Mouse (Mus musculus) gonadal fat pad, adult 2 months (tissue): ENCODE data around the gene Pex11a. TPM values are rescaled to one million over a fixed set of nuclear protein-coding genes. Genes with fewer than 3 reads are reported as not detected.
A peak's percentile ranks its signal among the peaks of the same experiment; 100 is the strongest.

ENCODE experiments used
- DNase-seq: peaks from one replicate; pipeline ENCODE4 v3.0.0-alpha.2; 2012; ENCODE audit warnings: low read depth
- polyA plus RNA-seq: library from polyadenylated mRNA; depleted of rRNA; stranded (reverse); fragments of >200 nt; gene quantifications from 2 replicates; pipeline ENCODE4 v1.2.3, GENCODE M21; 2012; rRNA removed

The Pex11a gene
- polyA plus RNA-seq, 1 experiment: 44.7 TPM

DNA sequence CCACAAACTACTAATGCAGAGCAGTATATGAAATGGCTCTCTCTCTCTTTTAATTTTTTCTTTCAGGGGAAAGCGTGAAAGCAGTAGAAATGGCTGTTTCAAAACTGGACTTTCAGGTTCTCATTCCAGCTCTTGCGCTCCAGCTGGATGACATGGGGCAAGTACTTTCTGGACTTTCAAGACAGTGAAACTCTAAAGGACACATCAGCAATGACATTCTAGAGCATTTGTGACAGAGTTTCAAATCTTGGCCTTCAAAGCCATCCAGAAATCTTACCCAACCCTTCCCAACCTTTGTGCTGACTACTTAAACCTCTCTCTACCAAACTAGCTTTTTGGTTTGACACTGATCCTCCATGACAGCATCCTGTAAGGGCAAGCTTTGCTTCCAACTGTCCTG, 4.0 kb downstream of the Pex11a start:
- DNase-seq: peak; percentile 74

DNA sequence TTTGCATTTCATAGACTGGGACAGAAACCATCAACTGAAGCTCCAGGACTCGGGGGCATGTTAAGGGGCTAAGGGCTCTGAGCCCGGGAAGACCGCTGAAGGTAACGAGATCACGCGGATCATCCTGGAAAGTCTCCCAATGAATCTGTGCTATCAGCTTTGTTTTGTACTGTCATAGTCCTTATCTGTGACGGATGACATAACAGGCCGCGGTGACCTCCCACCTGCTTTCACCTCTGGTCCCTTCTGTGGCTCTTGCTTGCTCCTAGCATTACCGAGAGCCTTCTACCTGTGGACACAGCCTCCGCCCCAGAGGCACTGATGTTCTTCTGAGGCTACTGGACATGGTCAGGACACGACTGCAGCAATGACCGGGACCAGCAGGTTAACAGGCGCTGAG, 6.4 kb downstream of the Pex11a start:
- DNase-seq: no peak

DNA sequence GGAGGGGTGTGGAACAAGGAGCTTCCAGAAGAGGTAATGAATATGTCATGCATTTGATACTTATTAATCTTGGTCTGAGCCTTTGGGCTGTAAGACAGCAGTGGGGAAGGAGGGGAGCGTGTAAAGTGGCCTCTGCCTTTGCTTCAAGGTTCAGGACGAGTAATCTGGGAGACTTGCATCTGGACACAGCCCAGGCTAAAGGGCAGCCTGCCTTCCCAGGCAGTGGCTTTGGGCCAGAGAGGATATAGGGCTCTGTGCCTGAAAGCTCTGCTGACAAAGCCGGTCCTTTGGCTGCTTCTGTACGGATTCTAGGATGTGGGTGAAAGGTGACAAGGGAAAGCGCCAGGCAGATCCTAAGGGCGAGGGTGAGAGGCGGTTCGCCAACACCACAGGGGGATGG, 8.4 kb downstream of the Pex11a start:
- DNase-seq: peak; percentile 89

DNA sequence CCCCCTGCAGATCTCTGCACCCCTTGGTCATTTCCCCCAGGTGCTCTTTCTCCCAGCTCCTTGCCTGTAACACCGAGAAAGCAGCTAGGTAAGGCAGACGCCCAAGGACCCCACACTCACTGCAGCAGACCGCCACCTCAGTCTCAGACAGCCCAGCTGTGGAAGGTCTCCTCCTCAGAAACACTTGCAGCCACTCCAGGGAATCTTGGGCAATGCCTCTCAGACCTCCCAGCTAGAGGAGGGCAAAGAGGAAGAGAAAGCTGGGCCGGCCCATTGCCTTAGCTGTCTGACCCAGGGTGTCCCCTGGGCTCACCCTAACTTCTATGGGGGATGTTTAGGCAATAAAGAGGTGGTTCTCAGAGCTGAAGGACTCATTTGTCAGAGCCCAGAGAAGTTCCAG, 10.3 kb downstream of the Pex11a start, which contains the start of gene Plin1:
Plin1 (minus strand) TSS at position 282 of the 400 bp plus-strand sequence.
- DNase-seq: no peak

DNA sequence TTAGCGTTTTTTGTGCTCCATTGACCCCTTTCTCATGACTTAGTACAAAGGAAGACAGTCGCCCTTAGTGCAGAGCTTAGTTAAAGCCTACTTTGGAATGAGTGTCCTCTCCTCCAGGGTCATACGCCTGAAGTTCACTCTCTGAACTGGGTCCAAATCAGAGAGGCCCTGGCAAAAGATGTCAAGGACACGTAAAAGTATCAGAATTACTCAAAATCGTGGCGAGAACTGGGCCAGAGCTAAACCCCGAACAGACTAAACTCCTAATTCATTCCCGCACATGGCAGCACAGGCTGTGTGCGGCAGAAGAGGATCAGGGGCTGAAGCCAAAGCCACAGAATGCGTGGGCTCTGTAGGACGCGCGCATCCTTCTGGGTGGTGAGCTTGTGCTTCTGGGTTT, 11.5 kb downstream of the Pex11a start:
- no peak for DNase-seq

DNA sequence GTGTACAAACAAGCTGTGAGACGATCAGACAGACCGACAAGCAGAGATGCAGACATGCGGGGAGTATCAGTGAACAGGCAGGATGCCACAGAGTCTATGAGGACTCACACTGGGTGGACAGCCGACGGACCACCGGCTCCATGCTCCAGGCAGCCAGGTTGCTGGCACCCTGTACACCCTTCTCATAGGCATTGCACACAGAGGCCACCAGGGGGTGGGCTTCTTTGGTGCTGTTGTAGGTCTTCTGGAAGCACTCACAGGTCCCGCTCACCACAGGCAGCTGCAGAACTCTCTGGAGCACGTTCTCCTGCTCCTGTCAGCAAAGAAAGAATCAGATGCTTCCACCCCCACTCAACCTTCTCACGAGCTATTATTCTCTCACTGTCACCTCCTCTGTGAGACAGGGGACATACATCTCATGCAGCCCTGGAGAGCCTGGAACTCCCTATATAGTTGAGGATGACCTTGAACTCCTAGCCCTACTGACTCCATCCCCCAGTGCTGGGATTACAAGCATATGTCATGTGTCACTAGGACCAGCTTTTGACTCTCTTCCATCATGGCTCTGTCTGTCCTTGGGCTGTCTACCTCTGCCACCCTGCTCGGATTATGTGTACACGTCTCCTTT, 13.1 kb downstream of the Pex11a start:
- no peak for DNase-seq

DNA sequence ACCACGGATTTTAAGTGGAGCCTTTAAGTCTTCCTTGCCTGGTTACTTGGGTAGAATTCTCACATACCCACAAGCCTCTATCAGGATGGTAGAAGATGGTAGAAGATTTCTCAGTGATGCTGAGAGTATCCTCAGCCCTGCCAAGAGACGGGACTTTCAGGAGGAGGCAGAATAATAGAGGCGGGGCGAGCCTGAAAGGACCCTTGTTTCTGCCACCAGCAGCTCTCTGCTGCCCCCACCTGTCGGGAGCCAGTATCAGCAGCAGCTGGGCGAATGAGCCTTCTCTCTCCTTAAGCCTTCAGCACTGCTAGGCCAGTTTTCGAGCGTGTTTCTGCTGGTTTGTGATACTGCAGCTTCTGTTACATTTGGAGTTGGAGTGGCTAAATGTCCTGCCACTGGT, 13.8 kb downstream of the Pex11a start:
- DNase-seq: no peak

DNA sequence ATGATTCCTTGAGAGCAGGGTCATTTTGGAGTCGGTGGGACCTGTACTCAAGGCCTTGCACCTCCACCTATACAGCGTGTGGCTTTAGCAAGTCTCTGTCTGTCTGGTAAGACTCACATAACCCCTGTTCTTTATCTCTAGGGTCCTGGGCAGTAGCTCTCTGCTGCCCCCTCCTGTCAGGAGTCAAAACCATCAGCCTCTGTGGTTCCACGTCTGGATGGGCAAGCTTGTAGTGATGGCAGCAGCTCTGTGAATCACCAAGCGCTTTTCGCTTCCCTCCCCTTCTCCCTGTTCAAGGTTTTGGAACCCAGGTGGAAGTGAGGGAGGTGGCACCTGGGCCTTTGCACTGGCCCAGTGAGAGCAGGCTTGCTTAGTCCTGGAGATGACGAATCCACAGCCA, 14.7 kb downstream of the Pex11a start:
- no peak for DNase-seq

DNA sequence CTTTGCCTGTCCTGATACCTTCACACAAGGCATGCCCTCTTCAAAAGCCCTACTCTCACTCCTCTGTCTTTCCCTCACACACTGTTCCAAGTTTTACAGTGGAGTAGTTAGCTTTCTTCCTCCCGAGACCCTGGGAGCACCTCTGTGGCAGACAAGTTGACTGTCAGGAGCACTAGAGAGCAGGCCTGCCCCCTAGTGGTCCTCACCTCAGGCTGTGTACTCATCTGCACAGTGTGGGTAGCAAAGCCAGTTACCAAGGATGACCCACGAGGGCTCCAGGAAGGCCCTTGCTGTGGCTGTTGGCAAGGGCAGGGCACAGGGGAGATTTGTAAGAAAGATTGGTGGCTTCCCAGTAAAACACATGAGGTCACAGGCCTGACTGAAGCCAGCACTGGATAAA, 15.8 kb downstream of the Pex11a start:
- no peak for DNase-seq

DNA sequence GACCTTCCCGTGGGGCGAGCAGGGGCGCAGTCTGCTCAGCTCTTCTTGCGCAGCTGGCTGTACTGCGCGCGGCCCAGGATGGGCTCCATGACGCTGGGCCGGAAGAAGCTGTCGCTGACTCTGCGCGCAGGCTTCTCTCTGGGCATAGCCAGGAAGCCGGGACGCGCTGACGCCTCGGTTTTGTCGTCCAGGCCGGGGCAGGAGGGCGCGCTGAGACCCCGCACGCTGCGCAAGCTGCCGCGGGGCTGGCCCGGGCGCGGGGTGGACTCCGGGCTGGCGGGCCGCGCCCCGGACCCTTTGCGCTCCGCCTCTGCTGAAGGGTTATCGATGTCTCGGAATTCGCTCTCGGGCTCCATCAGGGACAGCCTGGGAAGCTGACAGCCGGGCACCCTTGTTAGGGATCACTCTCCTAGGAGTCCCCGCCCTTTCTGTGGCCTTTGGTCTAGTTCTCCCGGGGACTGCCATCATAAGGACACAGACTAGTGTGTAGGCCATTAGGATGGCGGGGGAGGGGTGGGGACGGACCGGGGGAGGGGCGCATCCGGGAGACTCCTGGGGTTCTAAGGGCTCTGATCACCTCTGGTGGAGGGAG, 21.4 kb downstream of the Pex11a start:
- DNase-seq: no peak

DNA sequence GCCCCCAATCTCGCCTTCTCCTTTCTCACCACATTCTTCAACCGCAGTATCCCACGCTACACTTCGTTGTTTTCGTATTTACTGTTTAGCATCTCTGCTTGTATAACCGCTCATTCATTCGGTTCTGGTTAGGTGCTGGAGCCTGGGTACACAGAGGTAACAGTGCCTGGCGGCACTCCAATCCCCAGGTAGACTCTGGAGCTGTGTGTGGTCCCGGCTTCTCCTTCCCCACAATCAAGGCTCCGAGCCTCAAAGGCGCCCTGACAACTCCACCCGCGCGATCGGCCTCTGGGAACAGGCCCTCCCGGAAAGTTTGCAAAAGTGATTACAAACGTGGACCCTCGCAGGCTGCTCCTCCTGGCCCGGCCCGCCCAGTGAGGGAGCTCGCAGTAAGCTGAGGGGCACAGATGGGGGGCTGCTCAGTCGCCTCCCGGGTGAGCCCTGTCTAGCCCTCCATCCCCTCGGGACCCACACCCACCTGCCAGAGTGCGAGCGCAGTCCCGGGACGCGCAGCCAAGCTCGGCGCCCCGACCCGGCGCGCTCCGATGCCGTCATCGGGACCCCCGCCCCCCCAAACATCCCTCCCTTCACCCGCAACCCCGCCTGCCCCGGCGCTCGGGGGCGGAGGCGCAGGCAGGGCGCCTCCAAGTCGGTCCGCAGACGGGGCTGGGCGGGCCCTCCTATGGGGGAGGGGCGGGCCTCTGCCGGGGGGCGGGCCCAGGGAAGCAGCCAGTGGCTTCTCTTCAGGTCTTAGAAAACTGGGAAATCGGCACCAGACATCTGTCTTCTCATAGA, 27.5 kb downstream of the Pex11a start, which contains the start of gene Kif7:
Kif7 (minus strand) TSS at position 534 of the 795 bp plus-strand sequence.
- DNase-seq: no peak

DNA sequence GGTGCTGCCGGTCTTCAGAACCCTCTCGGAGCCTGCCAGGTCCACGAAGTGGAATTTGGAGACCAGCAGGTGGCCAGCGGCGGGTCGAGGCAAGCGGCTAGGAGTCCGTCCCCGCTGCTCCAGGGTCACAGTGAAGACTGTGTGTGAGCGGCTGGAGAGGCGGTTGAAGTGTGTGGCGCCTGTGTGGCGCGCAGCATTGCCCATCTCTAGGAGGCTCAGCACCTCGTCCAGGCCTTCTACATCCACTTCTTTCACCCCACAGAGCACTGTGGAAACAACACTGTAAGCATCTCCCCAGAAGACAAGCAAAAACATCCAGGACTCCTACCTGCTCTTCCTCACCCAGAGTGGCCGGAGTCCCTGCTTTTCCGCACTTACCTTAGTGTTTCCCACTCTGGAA, 32.1 kb downstream of the Pex11a start:
- no peak for DNase-seq

DNA sequence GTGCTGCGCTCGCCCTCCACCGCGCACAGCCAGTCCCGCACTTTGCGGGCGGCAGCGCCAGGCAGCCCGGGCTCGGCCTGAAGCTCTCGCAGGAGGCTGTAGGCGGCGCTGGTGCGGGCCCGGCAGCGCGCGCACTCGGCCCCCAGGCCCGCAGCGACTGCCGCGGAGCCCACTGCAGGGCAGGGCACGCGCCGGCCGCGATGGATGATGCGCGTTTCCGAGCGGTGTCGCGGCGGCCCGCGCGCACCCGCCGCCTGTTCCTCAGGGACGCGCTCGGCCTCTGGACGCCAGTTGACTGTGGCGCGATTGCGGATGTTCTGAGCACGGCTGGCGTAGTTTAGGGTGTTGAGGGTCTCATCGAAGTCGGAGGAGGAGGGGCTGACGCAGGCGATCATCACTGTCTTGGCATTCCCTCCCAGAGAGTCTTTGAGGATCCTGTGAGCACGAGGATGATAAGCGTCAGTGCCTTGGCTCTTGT, 32.8 kb downstream of the Pex11a start:
- DNase-seq: no peak

DNA sequence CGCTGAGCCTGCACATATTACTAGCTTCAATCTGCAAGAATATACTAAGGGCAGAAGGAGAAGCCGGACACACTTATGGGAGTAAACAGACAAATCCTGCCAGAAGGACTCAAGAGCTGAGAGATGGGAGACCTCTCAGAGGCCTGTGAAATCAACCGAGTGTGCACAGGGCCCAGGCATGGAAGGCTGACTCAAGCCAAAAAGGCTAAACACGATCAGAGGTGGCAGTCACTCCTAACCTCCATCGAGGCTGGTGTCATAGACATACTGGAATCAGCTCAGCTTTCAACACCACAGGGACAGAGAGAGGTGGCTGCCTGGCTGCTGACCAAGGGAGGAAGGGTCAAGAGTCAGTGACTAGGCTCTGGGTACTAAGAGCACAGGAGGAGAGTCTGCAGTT, 37.7 kb downstream of the Pex11a start:
- DNase-seq: no peak

DNA sequence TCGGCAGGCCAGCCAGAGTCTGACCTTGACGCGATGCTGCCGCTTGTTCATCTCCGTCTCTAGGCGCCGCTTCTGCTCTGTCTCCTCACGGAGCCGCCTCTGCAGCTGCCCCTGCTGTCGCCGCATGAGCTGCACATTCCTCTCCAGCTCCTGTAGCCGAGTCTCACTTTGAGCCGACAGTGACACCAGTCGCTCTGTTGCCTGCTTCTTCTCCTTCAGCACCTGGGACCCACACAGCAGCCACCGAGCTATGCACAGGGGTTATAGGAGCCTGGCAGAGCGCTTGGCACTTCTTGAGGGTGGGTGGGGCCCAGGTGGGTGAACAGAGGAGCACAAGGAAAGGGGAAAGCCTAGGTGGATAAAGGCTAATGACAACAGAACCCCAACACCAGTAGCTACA, 40.2 kb downstream of the Pex11a start:
- DNase-seq: no peak

DNA sequence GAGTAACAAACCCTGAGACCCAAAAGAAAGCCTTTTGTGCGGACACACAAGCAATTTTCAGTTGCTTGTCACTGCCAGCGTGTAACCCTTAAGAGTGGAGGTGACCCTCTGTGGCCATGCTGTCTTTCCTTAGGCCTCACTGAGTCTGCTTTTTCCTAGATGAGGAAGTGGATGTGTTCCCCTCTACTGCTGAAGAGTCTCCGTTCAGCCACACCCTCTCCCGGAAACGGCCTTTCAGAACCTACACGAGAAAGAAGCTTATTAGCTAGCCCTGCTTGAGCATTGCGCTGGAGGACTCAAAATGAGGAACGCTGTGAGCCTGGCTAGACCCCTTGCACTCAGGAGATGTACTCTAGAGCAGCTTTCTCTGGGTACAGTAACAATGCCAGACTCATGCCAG, 46.4 kb downstream of the Pex11a start:
- DNase-seq: no peak

Other genes with a start within 250 kb of the Pex11a start
- gene Rhcg, start 125.5 kb downstream of the Pex11a start, polyA plus RNA-seq: 272 and 356 TPM in 2 replicates
- 0.20 and 0.34 TPM in 2 replicates for gene Ticrr, start 82.9 kb downstream of the Pex11a start, polyA plus RNA-seq
- 2.5 and 3.3 TPM in 2 replicates for gene Kif7, start 27.4 kb downstream of the Pex11a start, polyA plus RNA-seq
- 1,005 and 1,059 TPM in 2 replicates for gene Plin1, start 10.2 kb downstream of the Pex11a start, polyA plus RNA-seq
- 3.9 and 6.7 TPM in 2 replicates for gene Wdr93, start within 50 bp of the Pex11a start, polyA plus RNA-seq
- 0.55 and 1.4 TPM in 2 replicates for gene Mesp1, start 50.7 kb upstream of the Pex11a start, polyA plus RNA-seq
- 1.6 and 2.1 TPM in 2 replicates for gene Mesp2, start 67.6 kb upstream of the Pex11a start, polyA plus RNA-seq
- gene Anpep, start 117.9 kb upstream of the Pex11a start, polyA plus RNA-seq: 17.6 and 22.7 TPM in 2 replicates
- gene Ap3s2, start 177.5 kb upstream of the Pex11a start, polyA plus RNA-seq: 14.3 and 15.7 TPM in 2 replicates
- 10.7 and 13.5 TPM in 2 replicates for gene Arpin, start 192.2 kb upstream of the Pex11a start, polyA plus RNA-seq